Mouse (Mus musculus): ENCODE data around the gene Rps6kb1. TPM values are rescaled to one million over a fixed set of nuclear protein-coding genes. Genes with fewer than 3 reads are reported as not detected.

Rps6kb1 gene
- total RNA-seq, 4 experiments from 2014 or later = 16.5 to 24.5 (median 23.9) TPM

DNA sequence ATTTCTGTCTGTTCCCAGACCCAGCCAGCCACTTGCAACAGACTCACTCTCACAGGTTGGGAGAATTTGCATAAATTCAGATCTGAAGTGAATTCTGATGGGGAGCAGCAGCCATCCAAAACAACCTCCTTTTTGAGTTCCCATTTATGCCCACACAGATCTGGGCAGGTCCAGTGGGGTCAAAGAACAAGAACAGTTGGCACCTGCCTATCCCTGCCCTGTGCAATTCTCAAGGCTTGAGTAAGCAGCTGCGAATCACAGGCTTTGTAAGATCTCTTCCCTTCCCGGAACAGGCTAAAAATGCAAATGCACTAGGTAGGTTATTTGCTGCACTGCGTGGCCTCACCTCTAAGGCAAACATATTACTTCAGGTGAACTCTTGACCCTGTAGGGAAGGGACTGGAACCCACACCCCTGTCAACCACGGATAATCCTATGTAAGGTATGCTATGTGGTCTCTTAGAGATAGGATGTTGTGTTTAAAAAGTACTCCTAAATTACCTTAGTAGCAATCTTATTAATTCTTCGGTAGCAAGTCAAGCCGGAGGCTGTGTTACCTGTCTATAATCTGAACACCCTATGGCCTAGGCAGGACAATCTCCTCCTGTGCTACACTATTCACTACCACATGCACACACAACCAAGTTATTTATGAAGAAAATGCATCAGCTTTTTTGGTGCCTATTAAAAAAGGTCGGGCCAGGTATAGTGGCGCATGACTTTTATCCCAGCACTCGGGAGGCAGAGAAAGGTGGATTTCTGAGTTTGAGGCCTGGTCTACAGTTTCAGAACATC is 35.9 kb upstream of the Rps6kb1 start:
- no peak for DNase-seq (ENCODE audit: low spot score)

- DNase-seq (ENCODE audit: low spot score) = no peak
Observed at GRCm38 (mm10) chr11:86579731-86580318, 35.2 kb upstream of the Rps6kb1 start.

DNA sequence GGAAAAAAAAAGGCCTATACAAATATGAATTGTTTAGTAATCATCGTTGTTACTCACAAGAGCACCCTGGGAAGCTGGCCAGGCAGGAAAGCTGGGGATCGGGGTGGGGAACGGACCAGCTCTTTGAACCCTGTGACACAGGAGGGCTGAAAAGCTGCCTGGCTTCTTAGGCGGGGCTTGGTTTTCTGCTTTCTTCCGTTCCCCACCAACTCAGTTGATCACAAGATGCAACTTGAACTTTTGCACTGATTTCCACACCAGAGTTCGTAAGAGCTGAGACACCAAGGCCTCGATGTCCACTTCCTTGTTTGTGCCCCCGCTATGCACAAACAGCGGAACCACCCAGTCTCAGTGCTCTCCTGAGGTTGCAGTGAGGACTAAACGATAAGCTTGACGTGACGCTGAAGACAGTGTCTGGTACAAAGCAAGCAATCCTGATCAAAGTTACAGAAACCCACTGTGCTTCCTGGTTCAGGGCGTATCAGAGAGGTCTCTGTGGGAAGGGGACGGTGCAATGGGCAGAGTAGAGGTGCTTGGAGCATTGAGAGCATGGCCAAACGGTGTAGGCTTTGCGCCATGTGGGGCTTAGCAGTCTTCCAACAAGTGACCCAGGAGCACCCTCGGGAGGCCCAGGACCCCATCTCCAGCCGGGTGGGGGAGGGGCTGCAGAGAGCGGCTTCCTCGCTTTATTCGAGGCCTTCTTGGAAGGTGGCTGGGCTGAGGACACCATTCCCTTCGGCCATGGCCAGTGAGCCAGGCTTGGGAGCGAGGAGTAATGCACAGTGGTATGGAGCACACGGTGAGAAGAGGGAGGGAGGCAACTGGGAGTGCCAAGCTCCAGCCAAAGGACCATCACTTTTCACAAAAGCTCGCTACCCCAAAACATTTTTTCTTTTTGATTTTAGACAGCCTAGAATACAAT is 34.5 kb upstream of the Rps6kb1 start:
- peak; percentile 79 for DNase-seq (ENCODE audit: low spot score)

DNA sequence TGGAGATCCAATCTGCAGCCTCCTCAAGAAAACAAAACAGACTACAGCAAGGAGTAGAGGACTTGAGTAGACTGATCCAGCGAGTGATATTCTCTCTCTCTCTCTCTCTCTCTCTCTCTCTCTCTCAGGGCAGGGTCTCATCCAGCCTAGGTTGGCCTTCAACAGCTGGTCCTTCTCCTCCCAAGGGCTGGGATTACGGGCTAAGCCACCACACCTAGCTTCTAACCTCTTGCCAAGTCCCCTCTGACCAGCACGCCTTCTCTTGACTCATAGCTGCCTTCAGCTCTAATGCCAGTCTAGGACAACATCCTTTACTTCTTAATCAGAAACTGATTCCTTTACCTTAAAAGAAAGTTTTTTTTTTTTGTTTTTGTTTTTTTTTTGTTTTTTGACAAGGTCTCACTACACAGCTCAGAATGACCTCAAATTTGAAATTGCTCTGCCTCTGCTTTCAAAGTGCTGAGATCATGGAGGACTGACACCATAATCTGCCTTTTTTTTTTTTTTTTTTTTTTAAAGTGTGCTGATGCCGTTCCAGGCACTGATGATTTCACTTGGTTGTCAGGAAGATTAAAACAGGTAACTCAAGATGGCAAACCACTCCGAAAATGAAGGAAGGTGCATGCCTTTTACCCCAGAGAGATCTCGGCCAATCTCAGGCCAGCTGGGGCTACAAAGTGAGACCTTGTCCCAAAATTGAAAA is 33.7 kb upstream of the Rps6kb1 start:
- DNase-seq (ENCODE audit: low spot score) = no peak

DNA sequence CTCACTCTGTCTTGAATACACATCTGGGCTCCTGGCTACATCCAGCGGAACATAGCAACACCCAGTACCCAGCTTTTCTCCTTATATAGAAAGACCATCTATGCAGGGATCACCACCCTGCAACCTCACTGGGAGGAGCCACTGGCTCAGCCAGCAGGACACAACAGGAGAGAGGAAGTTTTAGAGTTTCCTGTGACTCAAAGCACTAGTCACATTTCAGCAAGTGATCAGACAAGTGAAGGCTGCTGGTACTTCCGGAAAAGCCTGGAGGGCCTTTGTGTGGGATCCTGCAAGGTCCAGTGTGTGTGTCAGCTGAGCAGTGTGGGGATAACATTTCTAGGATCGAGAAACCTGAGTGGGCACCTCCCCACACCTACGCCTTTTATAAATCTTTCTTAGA is 32.6 kb upstream of the Rps6kb1 start:
- DNase-seq (ENCODE audit: low spot score) = peak; percentile 75

- DNase-seq (ENCODE audit: low spot score) = no peak
Observed at GRCm38 (mm10) chr11:86575632-86576378, 31.2 kb upstream of the Rps6kb1 start.

DNA sequence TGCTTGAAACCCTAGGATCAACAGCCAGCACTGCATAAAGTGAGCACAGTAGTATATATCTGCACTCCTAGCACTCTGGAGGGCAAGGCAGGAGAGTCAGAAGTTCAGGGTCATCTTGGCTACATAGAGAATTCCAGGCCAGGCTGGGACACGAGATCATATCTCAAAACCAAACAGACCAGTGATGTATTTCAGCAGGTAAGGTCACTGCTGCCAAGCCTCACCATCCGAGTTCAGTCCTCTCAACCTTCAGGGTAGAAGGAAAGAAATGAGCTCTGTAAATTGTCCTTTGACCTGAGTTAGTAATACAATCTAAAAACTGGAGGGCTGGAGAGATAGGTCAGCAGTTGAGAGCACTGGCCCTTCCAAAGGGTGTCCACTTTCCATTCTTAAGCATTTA is 29.8 kb upstream of the Rps6kb1 start:
- DNase-seq (ENCODE audit: low spot score) = no peak

- no peak for DNase-seq (ENCODE audit: low spot score)
Observed at GRCm38 (mm10) chr11:86573646-86574231, 29.1 kb upstream of the Rps6kb1 start.

GRCm38 (mm10) chr11:86572623-86573022 is 28.0 kb upstream of the Rps6kb1 start:
- no peak for DNase-seq (ENCODE audit: low spot score)

DNA sequence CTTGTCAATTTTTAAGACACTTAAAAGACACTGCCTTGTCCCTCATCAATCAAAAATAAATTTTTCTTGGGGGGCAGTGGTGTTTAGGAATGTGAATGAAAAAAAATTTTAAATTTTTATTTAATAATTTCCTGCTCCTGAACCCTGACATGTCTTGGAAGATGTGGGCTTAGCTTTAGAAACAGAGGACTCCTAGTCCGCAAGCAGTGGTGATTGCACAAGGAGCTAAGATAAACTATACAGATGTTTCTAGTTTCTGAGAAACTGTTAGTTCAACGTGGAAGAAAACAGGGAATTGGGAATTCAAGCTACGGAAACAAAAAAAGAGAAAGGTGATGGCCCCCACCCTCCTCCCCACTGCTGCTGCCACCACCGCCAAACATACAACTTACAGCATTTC is 27.3 kb upstream of the Rps6kb1 start:
- DNase-seq (ENCODE audit: low spot score) = no peak

DNA sequence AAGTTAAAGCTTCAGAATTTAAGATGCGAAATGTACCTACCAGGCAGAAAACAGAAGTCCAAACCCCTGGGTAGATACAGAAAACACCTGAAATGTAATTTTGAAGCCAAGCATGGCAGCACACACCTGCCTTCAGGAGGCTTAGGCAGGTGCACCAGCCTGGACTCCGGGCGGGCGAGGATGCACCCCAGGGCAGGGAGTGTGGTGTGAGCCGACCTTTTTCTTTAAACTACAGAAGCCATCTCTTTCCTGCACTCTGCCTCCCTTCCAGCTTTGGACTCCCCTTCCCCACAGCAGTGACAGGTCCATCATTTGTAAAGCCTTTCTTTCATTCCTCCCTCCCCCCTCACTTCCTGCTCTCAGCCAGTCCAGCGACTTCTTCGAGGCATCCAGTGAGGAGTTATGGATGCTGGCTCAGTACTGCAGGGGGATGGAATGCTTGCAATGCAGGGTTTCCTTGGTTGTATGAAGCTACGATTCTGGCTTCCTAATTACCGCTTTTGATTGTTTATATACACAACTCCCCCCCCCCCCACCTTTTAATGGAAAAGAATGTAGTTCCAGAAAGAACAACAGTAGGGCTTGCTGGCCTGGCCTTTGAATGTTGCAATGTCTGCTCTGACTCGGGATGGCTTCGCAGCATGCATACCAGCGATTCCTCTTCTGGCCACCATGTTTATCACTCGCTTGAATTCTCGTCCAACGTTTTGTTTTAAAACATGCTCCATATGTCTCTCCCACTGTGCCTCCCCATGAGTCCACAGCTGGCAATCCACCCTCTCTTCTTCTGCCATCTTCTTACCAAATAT is 26.6 kb upstream of the Rps6kb1 start:
- DNase-seq (ENCODE audit: low spot score) = no peak

GRCm38 (mm10) chr11:86570261-86570746 is 25.7 kb upstream of the Rps6kb1 start:
- no peak for DNase-seq (ENCODE audit: low spot score)

- no peak for DNase-seq (ENCODE audit: low spot score)
Observed at GRCm38 (mm10) chr11:86568425-86568824, 23.8 kb upstream of the Rps6kb1 start.

DNA sequence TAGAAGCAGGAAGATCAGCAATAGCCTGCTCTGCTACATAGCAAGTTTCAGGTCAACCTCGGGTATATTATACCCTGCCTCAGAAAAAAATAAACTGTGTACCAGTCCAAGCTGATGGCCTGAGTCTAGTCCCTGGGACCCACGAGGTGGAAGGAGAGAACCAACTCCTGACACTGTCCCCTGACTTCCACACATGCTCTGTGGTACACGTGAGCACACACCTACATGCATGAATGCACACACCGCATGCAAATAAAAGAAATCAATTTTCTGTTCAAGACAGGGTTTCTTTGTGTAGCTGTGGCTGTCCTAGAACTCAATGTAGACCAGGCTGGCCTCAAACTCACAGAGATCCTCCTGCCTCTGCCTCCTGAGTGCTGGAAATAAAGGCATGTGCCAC is 13.7 kb upstream of the Rps6kb1 start:
- no peak for DNase-seq (ENCODE audit: low spot score)

DNA sequence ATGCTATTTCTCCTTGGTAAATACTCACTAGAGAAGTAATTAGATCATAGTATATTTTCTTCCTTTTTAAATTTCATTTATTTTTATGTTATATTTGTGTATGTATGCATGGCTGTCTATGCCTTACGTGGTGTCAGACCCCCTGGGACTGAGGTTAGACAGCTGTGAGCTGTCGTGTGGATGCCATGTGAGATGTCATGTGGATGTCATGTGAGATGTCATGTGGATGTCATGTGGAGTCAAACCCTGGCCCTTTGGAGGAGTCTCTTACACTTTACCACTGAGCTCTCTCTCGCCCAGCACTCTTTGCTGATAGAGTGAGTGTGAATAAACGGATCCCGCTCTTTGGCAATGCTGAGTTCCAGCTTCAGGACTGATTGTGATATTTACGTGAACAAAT is 8.9 kb upstream of the Rps6kb1 start:
- DNase-seq (ENCODE audit: low spot score) = no peak

DNA sequence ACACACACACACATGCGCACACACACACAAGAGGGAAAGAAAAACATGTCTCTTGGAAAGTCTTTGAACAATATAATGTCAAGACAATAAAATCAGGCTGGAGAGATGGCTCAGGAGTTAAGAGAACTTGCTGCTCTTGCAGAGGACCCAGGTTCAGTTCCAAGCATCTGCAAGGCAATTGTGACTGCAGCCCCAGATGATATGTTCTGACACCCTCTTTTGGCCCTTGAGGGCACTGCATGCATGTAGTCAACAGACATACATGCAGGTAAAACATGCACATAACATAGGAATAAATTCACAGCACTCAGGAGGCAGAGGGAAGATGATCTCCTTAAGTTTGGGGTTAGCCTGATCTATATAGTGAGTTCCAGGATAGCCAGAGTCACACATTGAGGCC is 2.8 kb upstream of the Rps6kb1 start:
- no peak for DNase-seq (ENCODE audit: low spot score)

DNA sequence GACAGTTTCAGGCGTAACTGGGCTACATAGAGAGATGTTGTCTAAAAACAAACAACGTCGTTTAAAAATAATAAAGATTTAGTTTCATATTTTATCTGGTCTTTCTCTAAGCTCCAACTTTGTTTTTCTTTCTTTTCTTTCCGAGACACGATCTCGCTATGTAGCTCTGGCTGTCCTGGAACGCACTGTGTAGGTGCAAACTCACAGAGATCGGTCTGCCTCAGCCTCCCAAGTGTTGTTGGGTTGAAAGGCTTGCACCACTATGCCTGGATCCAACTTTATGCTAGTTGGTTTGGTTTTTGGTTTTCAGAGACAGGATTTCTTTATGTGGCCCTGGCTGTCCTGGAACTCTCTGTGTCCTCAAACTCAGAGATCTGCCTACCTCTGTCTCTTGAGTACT is 951 bp upstream of the Rps6kb1 start:
- no peak for DNase-seq (ENCODE audit: low spot score)

GRCm38 (mm10) chr11:86543960-86544638 is 506 bp downstream of the Rps6kb1 start:
- no peak for DNase-seq (ENCODE audit: low spot score)

DNA sequence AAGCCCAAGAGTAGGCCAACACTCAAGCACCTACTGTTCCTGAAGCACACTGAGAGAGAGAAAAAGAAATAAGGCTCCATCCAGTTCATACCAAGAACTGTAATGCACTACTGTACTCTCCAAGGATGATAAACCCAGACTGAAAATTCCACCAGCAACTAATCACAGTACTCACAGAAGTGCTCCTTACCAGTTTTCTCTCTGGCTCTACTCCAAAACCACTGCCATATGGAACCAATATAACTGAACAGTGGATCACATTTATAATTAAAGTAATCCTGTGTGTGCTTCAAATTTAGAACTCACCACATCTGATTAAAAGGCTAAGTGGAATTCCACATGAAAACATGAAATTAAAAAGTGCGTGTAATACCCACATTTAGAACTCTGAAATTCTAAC is 1.8 kb downstream of the Rps6kb1 start:
- no peak for DNase-seq (ENCODE audit: low spot score)
